Comparison of ENCODE assay signal across 22 mouse cellular contexts in the genomic region with DNA sequence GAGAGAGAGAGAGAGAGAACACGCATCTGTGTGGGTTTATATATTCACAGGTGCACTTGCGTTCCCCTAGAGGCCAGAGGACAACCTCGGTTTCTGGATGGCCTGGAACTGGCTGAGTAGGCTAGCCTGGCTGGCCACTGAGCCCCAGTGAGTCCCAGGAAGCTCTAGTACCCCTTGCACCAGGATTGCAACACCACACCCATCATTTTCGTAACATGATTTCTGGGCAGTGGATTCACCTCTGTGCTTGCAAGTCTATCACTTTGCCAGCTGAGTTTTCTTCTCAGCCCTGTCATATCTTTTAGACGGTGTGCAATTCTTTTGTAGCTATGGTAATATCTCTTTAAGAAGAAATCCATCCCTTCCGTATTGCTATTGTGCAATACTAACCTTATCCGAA. TPM values are rescaled to one million over a fixed set of nuclear protein-coding genes. Genes with fewer than 3 reads are reported as not detected.
DNase-seq lines count a peak whose midpoint lies in the region; ATAC-seq and TF ChIP-seq lines count a peak whose summit lies in the region.
"Had no signal": no experiment of that assay in that cellular context is flagged by ENCODE, and none has a peak within 500 bp of the region (broad histone marks: within the 10 kb centered on the region; RNA-seq: fewer than 3 reads in every experiment).

No protein-coding gene starts in this region.

- H3K36me3 ChIP-seq in liver, adult 2 months (ENCODE audit: control insufficient read depth, insufficient read depth, low read length): no peaks in the 10 kb centered on the region
- 0 out of 2 replicates have a peak, but pooled peaks cover 2% of the 10 kb centered on the region for H3K36me3 ChIP-seq in liver, postnatal 0 days (replicated peaks; ENCODE audit: insufficient read depth, low read length)
- H3K36me3 ChIP-seq in MEL (ENCODE audit: control insufficient read depth in 1 of 2, insufficient read depth in 2 of 2, low read length in 2 of 2): peaks cover 2 to 10% of the 10 kb centered on the region in 2 experiments; a peak in 3 of 4 replicates
- no peaks in the 10 kb centered on the region for H3K36me3 ChIP-seq in myocyte (ENCODE audit: control insufficient read depth, insufficient read depth)

- H3K4me3 ChIP-seq in liver, adult 2 months (ENCODE audit: insufficient read depth, low read depth, low read length): no peak overlapping the region
- no peak overlapping the region for H3K4me3 ChIP-seq in liver, postnatal 0 days (ENCODE audit: low read depth, low read length)
- H3K4me3 ChIP-seq in MEL (ENCODE audit: control insufficient read depth in 1 of 2, insufficient read depth in 1 of 2, low read depth in 2 of 2, low read length in 2 of 2) (no peak overlapping the region), myocyte (no peak overlapping the region)
- no peak overlapping the region for H3K4me3 ChIP-seq in cerebellum, adult 2 months (replicated peaks; ENCODE audit: insufficient read depth, low read depth, low read length)
- H3K4me3 ChIP-seq: forebrain, embryonic 15.5 days; heart, adult 2 months had no signal

- H3ac ChIP-seq in myocyte (ENCODE audit: control insufficient read depth, insufficient read length): no peak overlapping the region

- 26% methylated on average over 7 of the region's 7 CpGs for WGBS in liver, adult 2 months
- WGBS in liver, postnatal 0 days (ENCODE audit: insufficient replicate concordance): 60% methylated on average over 7 of the region's 7 CpGs
- 73% methylated on average over 7 of the region's 7 CpGs for WGBS in cerebellum, adult 2 months

- ATAC-seq in liver, postnatal 0 days: no peak
- ATAC-seq: forebrain, embryonic 15.5 days; hindbrain, postnatal 0 days; inflammation-experienced regulatory T-cells, adult 6 months had no signal

- no peak for TF ChIP-seq RAD21 in MEL (IDR thresholded peaks at IDR 0.05; ENCODE audit: low read depth, low read length)

- peaks cover 10% of the 10 kb centered on the region; the same call in 1 of the 2 replicates for H3K79me2 ChIP-seq in liver, adult 2 months (ENCODE audit: control insufficient read depth, insufficient read depth, low read length)
- H3K79me2 ChIP-seq in MEL (ENCODE audit: control insufficient read depth, insufficient read depth, low read length, poor library complexity): peaks cover 14% of the 10 kb centered on the region
- H3K79me2 ChIP-seq in myocyte (ENCODE audit: control insufficient read depth, insufficient read depth): peaks cover 12% of the 10 kb centered on the region

- no peak for TF ChIP-seq EP300 in liver, postnatal 0 days (IDR thresholded peaks at IDR 0.05; ENCODE audit: low read depth)
- no peak for TF ChIP-seq EP300 in MEL (IDR thresholded peaks at IDR 0.05; ENCODE audit: low read depth in 1 of 2, low read length in 2 of 2)

- peak overlapping the region; percentile 3; the same call in 1 of the 2 replicates for H3K27ac ChIP-seq in liver, adult 2 months (replicated peaks; ENCODE audit: insufficient read depth, low read depth, low read length)
- H3K27ac ChIP-seq in liver, postnatal 0 days (ENCODE audit: low read depth): no peak overlapping the region
- no peak overlapping the region for H3K27ac ChIP-seq in MEL (ENCODE audit: control insufficient read depth, low read depth, low read length)
- H3K27ac ChIP-seq in cerebellum, adult 2 months (ENCODE audit: insufficient read depth, low read length): no peak overlapping the region
- H3K27ac ChIP-seq: forebrain, embryonic 15.5 days; heart, adult 2 months; hindbrain, embryonic 14.5 days had no signal

- H3K9ac ChIP-seq in liver, adult 2 months (ENCODE audit: low read depth, low read length): no peak overlapping the region
- H3K9ac ChIP-seq in liver, postnatal 0 days (replicated peaks): no peak overlapping the region
- H3K9ac ChIP-seq in MEL (ENCODE audit: control insufficient read depth, low read depth, low read length, poor library complexity, severe bottlenecking): no peak overlapping the region
- H3K9ac ChIP-seq: forebrain, embryonic 15.5 days had no signal

- no peak for TF ChIP-seq CTCF in liver, adult 2 months (IDR thresholded peaks at IDR 0.05; ENCODE audit: low read depth, low read length)
- TF ChIP-seq CTCF in liver, postnatal 0 days (IDR thresholded peaks at IDR 0.05; ENCODE audit: low read depth): no peak
- no peak for TF ChIP-seq CTCF in MEL (IDR thresholded peaks at IDR 0.05 in 2 of 3, conservative IDR thresholded peaks at IDR 0.05 in 1 of 3; ENCODE audit: control insufficient read depth in 1 of 3, insufficient read depth in 1 of 3, low read depth in 2 of 3, low read length in 3 of 3, poor library complexity in 1 of 3, severe bottlenecking in 1 of 3)
- no peak for TF ChIP-seq CTCF in cerebellum, adult 2 months (IDR thresholded peaks at IDR 0.05; ENCODE audit: borderline replicate concordance, insufficient read depth, low read depth, low read length)

- H3K27me3 ChIP-seq in liver, adult 2 months (ENCODE audit: control insufficient read depth, insufficient read depth, low read length): no peaks in the 10 kb centered on the region
- no peaks in the 10 kb centered on the region for H3K27me3 ChIP-seq in liver, postnatal 0 days (ENCODE audit: insufficient read depth, low read length)
- H3K27me3 ChIP-seq in MEL (ENCODE audit: control insufficient read depth in 1 of 2, insufficient read depth in 2 of 2, low read length in 2 of 2) (no peaks in the 10 kb centered on the region; a peak in 1 of 4 replicates), myocyte (ENCODE audit: control insufficient read depth, insufficient read depth, insufficient read length) (no peaks in the 10 kb centered on the region)
- H3K27me3 ChIP-seq in cerebellum, adult 2 months (ENCODE audit: control insufficient read depth, insufficient read depth, low read length): no peaks in the 10 kb centered on the region
- H3K27me3 ChIP-seq: forebrain, embryonic 15.5 days had no signal

- DNase-seq in liver, adult 2 months (ENCODE audit: extremely low read depth, low read depth, low spot score): peak; percentile 92
- no peak for DNase-seq in liver, postnatal 0 days
- DNase-seq in MEL (ENCODE audit: low read depth, low spot score) (peak; percentile 23), adipocyte (ENCODE audit: low spot score) (peak; percentile 42)
- no peak for DNase-seq in cerebellum, adult 2 months
- no peak for DNase-seq in spleen, postnatal 4 days (ENCODE audit: low spot score in 2 of 2)
- DNase-seq: adrenal gland, adult 8-10 months; adrenal gland, postnatal 25 days; cerebellum, adult 11-12 months; cerebellum, adult 9-10 months; cerebellum, postnatal 14 days; gastrocnemius, postnatal 25 days; heart, adult 2 months; heart, postnatal 14 days; heart, postnatal 4 days had no signal

- H3K9me3 ChIP-seq in liver, postnatal 0 days (ENCODE audit: low read length): no peaks in the 10 kb centered on the region
- no peaks in the 10 kb centered on the region for H3K9me3 ChIP-seq in MEL (replicated peaks; ENCODE audit: insufficient read depth, low read length)
- H3K9me3 ChIP-seq: forebrain, embryonic 15.5 days; heart, embryonic 10.5 days; heart, embryonic 13.5 days had no signal

- TF ChIP-seq POLR2A in liver, adult 2 months (IDR thresholded peaks at IDR 0.05; ENCODE audit: extremely low read depth, insufficient read depth, low read length): no peak
- TF ChIP-seq POLR2A in MEL (IDR thresholded peaks at IDR 0.05; ENCODE audit: control insufficient read depth in 1 of 2, insufficient read depth in 1 of 2, low read depth in 1 of 2, low read length in 2 of 2, poor library complexity in 1 of 2) (no peak), myocyte (IDR thresholded peaks at IDR 0.05; ENCODE audit: insufficient read length, low read depth) (no peak)
- TF ChIP-seq POLR2A in cerebellum, adult 2 months (IDR thresholded peaks at IDR 0.05; ENCODE audit: borderline replicate concordance, insufficient read depth, low read length): no peak

- H3K4me2 ChIP-seq in liver, postnatal 0 days (ENCODE audit: low read depth, low read length): no peak overlapping the region
- no peak overlapping the region for H3K4me2 ChIP-seq in myocyte (ENCODE audit: low read depth)

- peaks cover 27% of the 10 kb centered on the region for H3K4me1 ChIP-seq in liver, adult 2 months (ENCODE audit: control insufficient read depth, insufficient read depth, low read length)
- H3K4me1 ChIP-seq in liver, postnatal 0 days (ENCODE audit: insufficient read depth): peaks cover 20% of the 10 kb centered on the region
- H3K4me1 ChIP-seq in MEL (ENCODE audit: control insufficient read depth in 1 of 2, insufficient read depth in 2 of 2, low read length in 2 of 2): peaks cover 0 to 14% of the 10 kb centered on the region in 2 experiments; a peak in 2 of 4 replicates
- H3K4me1 ChIP-seq in cerebellum, adult 2 months (ENCODE audit: control insufficient read depth, insufficient read depth, low read length): peaks cover 32% of the 10 kb centered on the region

RNA-seq across cellular contexts. Expression of a gene that starts 1.4 kb away (rescaled TPM):
- 11.4 and 16.4 TPM in 2 replicates for total RNA-seq in liver, adult 2 months (2014; rRNA removed)
- polyA plus RNA-seq in liver, adult 2 months (2012; rRNA removed): 23.0 and 25.7 TPM in 2 replicates
- 7.5 and 7.8 TPM in 2 replicates for polyA plus RNA-seq in liver, postnatal 0 days (2015; fragmentation: Nextera tagmentation; extraction: Ambion mirVana)
- total RNA-seq in MEL (2012; rRNA removed): 25.8 and 26.0 TPM in 2 replicates
- 100 to 1,000 TPM in 1 of 2 experiments, 10 to 100 TPM in 1; 34.4 to 145 TPM for polyA plus RNA-seq in MEL (2012; ENCODE audit: insufficient read depth in 1 of 2, insufficient read length in 2 of 2, low read depth in 1 of 2, low replicate concordance in 2 of 2, missing spikeins in 1 of 2)
- 33.7 TPM for polyA plus RNA-seq in myocyte (2012; fragmentation: generic; extraction: Trizol)
- polyA plus RNA-seq in cerebellum, adult 2 months (2012; rRNA removed): 41.8 and 42.6 TPM in 2 replicates

RNA-seq across cellular contexts. Expression of a gene that starts 7.7 kb away (rescaled TPM):
- 6.6 and 9.9 TPM in 2 replicates for total RNA-seq in liver, adult 2 months (2014; rRNA removed)
- 8.1 and 9.2 TPM in 2 replicates for polyA plus RNA-seq in liver, adult 2 months (2012; rRNA removed)
- 5.8 and 5.9 TPM in 2 replicates for polyA plus RNA-seq in liver, postnatal 0 days (2015; fragmentation: Nextera tagmentation; extraction: Ambion mirVana)
- 0.07 and 0.27 TPM in 2 replicates for total RNA-seq in MEL (2012; rRNA removed)
- polyA plus RNA-seq in MEL (2012; ENCODE audit: insufficient read depth in 1 of 2, insufficient read length in 2 of 2, low read depth in 1 of 2, low replicate concordance in 2 of 2, missing spikeins in 1 of 2): under 1 TPM in 1 of 2 experiments, not detected in 1; 0.72 TPM
- 9.8 TPM for polyA plus RNA-seq in myocyte (2012; fragmentation: generic; extraction: Trizol)
- 1.5 and 1.7 TPM in 2 replicates for polyA plus RNA-seq in cerebellum, adult 2 months (2012; rRNA removed)
- polyA plus RNA-seq: inflammation-experienced regulatory T-cells, adult 6 months had no signal

RNA-seq across cellular contexts. Expression of a gene that starts 18.4 kb away (rescaled TPM):
- total RNA-seq in liver, adult 2 months (2014; rRNA removed): 20.2 and 23.9 TPM in 2 replicates
- 136 and 216 TPM in 2 replicates for polyA plus RNA-seq in liver, adult 2 months (2012; rRNA removed)
- 68.3 and 74.1 TPM in 2 replicates for polyA plus RNA-seq in liver, postnatal 0 days (2015; fragmentation: Nextera tagmentation; extraction: Ambion mirVana)
- total RNA-seq in MEL (2012; rRNA removed): 1.4 and 3.0 TPM in 2 replicates
- polyA plus RNA-seq in MEL (2012; ENCODE audit: insufficient read depth in 1 of 2, insufficient read length in 2 of 2, low read depth in 1 of 2, low replicate concordance in 2 of 2, missing spikeins in 1 of 2): 10 to 100 TPM in 1 of 2 experiments, not detected in 1; 18.3 TPM
- 16.4 TPM for polyA plus RNA-seq in myocyte (2012; fragmentation: generic; extraction: Trizol)
- 23.6 and 24.9 TPM in 2 replicates for polyA plus RNA-seq in cerebellum, adult 2 months (2012; rRNA removed)

RNA-seq across cellular contexts. Expression of a gene that starts 56.4 kb away (rescaled TPM):
- 3.0 and 3.6 TPM in 2 replicates for total RNA-seq in liver, adult 2 months (2014; rRNA removed)
- 8.1 and 8.3 TPM in 2 replicates for polyA plus RNA-seq in liver, adult 2 months (2012; rRNA removed)
- polyA plus RNA-seq in liver, postnatal 0 days (2015; fragmentation: Nextera tagmentation; extraction: Ambion mirVana): 4.9 and 5.6 TPM in 2 replicates
- total RNA-seq in MEL (2012; rRNA removed): 15.3 and 19.7 TPM in 2 replicates
- 10 to 100 TPM in 1 of 2 experiments, not detected in 1; 23.5 TPM for polyA plus RNA-seq in MEL (2012; ENCODE audit: insufficient read depth in 1 of 2, insufficient read length in 2 of 2, low read depth in 1 of 2, low replicate concordance in 2 of 2, missing spikeins in 1 of 2)
- 5.1 TPM for polyA plus RNA-seq in myocyte (2012; fragmentation: generic; extraction: Trizol)
- 8.3 and 9.3 TPM in 2 replicates for polyA plus RNA-seq in cerebellum, adult 2 months (2012; rRNA removed)

Comparison
In these comparisons a context has a peak if more than half of its experiments do, and no peak if none do; other contexts are left out.
1. DNase-seq: peak in liver, adult 2 months (single experiment), MEL (single experiment) and adipocyte (single experiment); none in liver, postnatal 0 days (single experiment), cerebellum, adult 2 months (0 of 2) and spleen, postnatal 4 days (0 of 2).